Mouse (Mus musculus): ENCODE data around the gene Cacna2d1. TPM values are rescaled to one million over a fixed set of nuclear protein-coding genes. Genes with fewer than 3 reads are reported as not detected.

Cacna2d1 gene
- polyA plus RNA-seq, 2 experiments = 25.0 to 26.0 TPM

DNA sequence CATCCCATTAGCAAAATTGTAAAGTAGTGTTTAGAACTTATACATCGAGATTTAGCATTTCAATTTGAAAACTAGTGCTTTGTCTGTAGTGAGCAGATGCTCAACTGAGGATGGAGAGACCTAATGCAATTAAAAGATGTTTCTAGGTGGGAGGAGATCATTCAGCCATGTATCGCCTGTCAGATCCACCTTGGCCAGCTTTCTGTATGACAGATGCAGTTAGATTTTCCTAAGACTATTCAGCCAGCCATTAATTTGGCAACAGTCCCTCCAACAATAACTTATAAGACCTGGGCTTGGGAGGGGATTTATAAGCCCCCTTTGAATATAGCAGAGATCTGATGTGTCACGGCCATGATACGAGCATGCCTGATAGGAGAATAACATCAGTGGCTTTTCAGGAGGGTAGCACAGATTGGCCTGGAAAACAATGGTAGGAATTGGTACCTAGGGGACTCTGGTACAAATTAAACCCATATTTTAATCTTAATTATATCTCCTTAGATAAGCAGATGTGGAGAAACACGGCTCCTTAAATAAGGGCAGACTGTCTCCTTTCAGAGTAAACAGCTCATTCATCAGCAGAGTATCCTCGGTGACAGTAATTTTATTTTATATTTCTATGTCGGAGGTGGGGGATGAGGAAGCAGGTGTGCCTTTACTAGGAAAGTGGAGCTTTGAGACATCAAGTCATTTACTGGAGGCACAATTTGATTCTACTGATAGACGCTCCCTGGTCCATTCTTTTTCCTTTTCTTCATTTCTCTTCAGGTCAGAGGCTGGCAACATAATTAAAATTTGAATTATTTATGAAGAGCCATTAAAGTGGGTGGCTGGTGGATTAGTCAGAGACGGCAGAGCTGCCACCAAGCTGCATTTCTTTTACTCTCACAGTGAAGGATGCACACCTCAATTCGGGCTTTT is 152.8 kb downstream of the Cacna2d1 start:
- H3K9ac ChIP-seq (ENCODE audit: low read depth, low read length, severe bottlenecking) = no peak overlapping the region
- no peak for ATAC-seq (ENCODE audit: low FRiP score, low read depth)
- H3K36me3 ChIP-seq (ENCODE audit: control insufficient read depth, insufficient read depth, low read length) = no peaks in the 10 kb centered on the region
- no peak overlapping the region for H3K4me2 ChIP-seq (replicated peaks; ENCODE audit: low read depth, low read length, severe bottlenecking)
- H3K4me1 ChIP-seq (ENCODE audit: control insufficient read depth, insufficient read depth, low read length) = peaks cover 6% of the 10 kb centered on the region; the same call in 1 of the 2 replicates
- H3K4me3 ChIP-seq (replicated peaks; ENCODE audit: low read length) = no peak overlapping the region
- no peak for DNase-seq (ENCODE audit: low spot score)
- H3K27me3 ChIP-seq (ENCODE audit: control insufficient read depth, insufficient read depth, low read length) = no peaks in the 10 kb centered on the region
- TF ChIP-seq POLR2A (IDR thresholded peaks at IDR 0.05; ENCODE audit: borderline replicate concordance, extremely low read depth, insufficient read depth, insufficient read length) = no peak
- no peak overlapping the region for H3K27ac ChIP-seq (replicated peaks; ENCODE audit: low read depth, low read length)
- H3K9me3 ChIP-seq (ENCODE audit: control insufficient read depth, low read length) = no peaks in the 10 kb centered on the region
- WGBS = 71% methylated on average over 10 of the region's 10 CpGs

DNA sequence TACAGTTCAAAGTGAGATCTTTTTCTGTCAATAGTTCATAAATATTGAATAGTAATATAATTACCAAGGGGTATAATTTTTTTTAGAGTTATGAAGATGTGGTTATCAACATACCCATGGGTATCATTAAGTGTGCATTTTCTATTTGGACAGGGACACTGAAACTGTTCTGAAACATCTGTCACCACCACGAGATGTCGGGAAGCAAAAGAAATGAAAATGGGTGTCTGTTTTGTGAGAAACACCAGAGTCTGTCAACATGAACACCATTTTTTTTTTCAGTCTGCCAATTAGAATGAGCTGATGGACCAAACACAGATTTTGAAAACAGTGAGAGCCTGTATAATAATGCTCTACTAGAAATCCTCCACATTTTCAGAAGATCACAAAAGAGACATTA is 153.5 kb downstream of the Cacna2d1 start:
- no peak for ATAC-seq (ENCODE audit: low FRiP score, low read depth)
- H3K27me3 ChIP-seq (ENCODE audit: control insufficient read depth, insufficient read depth, low read length) = no peaks in the 10 kb centered on the region
- TF ChIP-seq POLR2A (IDR thresholded peaks at IDR 0.05; ENCODE audit: borderline replicate concordance, extremely low read depth, insufficient read depth, insufficient read length) = no peak
- WGBS = 81% methylated on average over 2 of the region's 2 CpGs
- DNase-seq (ENCODE audit: low spot score) = no peak
- H3K4me2 ChIP-seq (replicated peaks; ENCODE audit: low read depth, low read length, severe bottlenecking) = no peak overlapping the region
- no peak overlapping the region for H3K9ac ChIP-seq (ENCODE audit: low read depth, low read length, severe bottlenecking)
- H3K9me3 ChIP-seq (ENCODE audit: control insufficient read depth, low read length) = no peaks in the 10 kb centered on the region
- no peak overlapping the region for H3K27ac ChIP-seq (replicated peaks; ENCODE audit: low read depth, low read length)
- no peaks in the 10 kb centered on the region for H3K36me3 ChIP-seq (ENCODE audit: control insufficient read depth, insufficient read depth, low read length)
- H3K4me3 ChIP-seq (replicated peaks; ENCODE audit: low read length) = no peak overlapping the region
- H3K4me1 ChIP-seq (ENCODE audit: control insufficient read depth, insufficient read depth, low read length) = peaks cover 6% of the 10 kb centered on the region; the same call in 1 of the 2 replicates

DNA sequence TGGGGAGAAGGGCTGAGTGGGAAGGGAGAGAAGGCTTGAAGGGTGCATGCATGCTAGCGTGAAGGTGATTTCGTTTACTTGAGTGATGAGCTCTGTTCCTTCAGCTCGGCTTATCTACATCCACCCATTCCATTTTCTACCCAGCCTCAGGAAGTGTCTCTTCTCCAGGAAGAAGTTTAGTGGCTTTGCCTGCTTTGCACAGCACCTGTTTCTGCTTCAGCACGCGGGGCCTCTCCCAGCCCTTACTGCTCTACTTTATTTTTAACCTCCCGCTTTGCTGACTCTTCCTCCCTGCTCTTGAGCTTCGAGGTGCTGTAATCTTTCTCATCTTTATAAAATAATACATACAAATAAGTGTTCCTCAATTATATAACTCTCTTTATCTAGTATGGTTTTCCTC is 158.0 kb downstream of the Cacna2d1 start:
- TF ChIP-seq POLR2A (IDR thresholded peaks at IDR 0.05; ENCODE audit: borderline replicate concordance, extremely low read depth, insufficient read depth, insufficient read length) = no peak
- 70% methylated on average over 7 of the region's 7 CpGs for WGBS
- Histone ChIP-seq H3K27ac (replicated peaks; ENCODE audit: low read depth, low read length) (no peak overlapping the region), H3K36me3 (ENCODE audit: control insufficient read depth, insufficient read depth, low read length) (no peaks in the 10 kb centered on the region), H3K9ac (ENCODE audit: low read depth, low read length, severe bottlenecking) (no peak overlapping the region), H3K27me3 (ENCODE audit: control insufficient read depth, insufficient read depth, low read length) (no peaks in the 10 kb centered on the region), H3K4me3 (replicated peaks; ENCODE audit: low read length) (no peak overlapping the region), H3K4me1 (ENCODE audit: control insufficient read depth, insufficient read depth, low read length) (no peaks in the 10 kb centered on the region), H3K4me2 (replicated peaks; ENCODE audit: low read depth, low read length, severe bottlenecking) (no peak overlapping the region), H3K9me3 (ENCODE audit: control insufficient read depth, low read length) (no peaks in the 10 kb centered on the region)
- no peak for DNase-seq (ENCODE audit: low spot score)
- ATAC-seq (ENCODE audit: low FRiP score, low read depth) = no peak

DNA sequence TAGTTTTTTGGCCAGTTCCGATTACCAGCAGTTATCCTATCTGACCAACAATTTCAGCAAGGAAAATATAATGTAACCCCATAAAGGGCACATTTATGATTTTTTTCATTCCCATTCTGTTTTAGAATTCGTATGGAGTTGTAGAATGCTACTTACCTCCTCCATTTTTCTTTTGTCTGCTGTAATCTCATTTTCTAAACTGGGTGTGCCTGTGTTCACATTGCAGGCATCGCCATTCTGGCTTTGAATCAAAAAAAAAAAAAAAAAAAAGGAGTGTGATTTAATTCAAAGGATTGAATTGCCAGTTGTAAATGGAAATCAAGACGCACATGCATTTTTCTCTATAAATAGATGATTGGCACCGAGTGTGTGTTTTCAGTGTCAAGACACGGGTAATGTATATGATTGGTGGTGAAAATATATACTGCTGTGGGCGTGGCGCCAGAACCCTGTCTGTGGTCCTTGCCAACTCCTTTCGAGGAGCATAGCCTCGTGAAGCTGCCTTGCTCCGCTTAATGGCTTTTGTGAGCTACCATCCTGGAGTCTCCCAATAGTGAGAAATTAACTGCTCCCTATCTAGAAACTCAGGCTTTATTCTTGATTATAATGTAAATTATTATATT is 158.7 kb downstream of the Cacna2d1 start:
- Histone ChIP-seq H3K4me3 (replicated peaks; ENCODE audit: low read length) (no peak overlapping the region), H3K9ac (ENCODE audit: low read depth, low read length, severe bottlenecking) (no peak overlapping the region), H3K36me3 (ENCODE audit: control insufficient read depth, insufficient read depth, low read length) (no peaks in the 10 kb centered on the region), H3K27me3 (ENCODE audit: control insufficient read depth, insufficient read depth, low read length) (no peaks in the 10 kb centered on the region), H3K4me1 (ENCODE audit: control insufficient read depth, insufficient read depth, low read length) (no peaks in the 10 kb centered on the region), H3K27ac (replicated peaks; ENCODE audit: low read depth, low read length) (no peak overlapping the region), H3K4me2 (replicated peaks; ENCODE audit: low read depth, low read length, severe bottlenecking) (no peak overlapping the region), H3K9me3 (ENCODE audit: control insufficient read depth, low read length) (no peaks in the 10 kb centered on the region)
- DNase-seq (ENCODE audit: low spot score) (peak; percentile 65), ATAC-seq (ENCODE audit: low FRiP score, low read depth) (peak; percentile 47; the same call in 1 of the 2 replicates)
- WGBS = 60% methylated on average over 11 of the region's 11 CpGs
- no peak for TF ChIP-seq POLR2A (IDR thresholded peaks at IDR 0.05; ENCODE audit: borderline replicate concordance, extremely low read depth, insufficient read depth, insufficient read length)

DNA sequence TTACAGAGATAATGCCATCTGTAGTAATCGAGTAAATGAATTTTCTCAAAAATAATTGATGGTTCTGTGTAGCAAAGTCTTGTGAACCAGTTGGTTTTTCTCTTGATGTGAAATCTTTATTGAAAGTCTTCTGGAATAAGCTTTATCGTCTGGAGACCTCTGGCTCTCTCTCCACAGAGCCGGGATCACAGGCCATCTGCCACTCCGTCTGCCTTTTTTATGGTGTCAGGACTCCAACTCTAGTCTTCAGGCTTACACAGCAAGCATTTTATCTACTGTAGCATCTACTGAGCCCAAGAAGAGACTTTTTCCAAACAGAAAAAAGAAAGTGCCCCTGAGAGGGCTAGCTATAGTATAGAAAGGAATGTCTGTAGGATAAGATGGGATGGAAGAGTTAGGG is 160.9 kb downstream of the Cacna2d1 start:
- no peak for DNase-seq (ENCODE audit: low spot score)
- H3K4me1 ChIP-seq (ENCODE audit: control insufficient read depth, insufficient read depth, low read length) = no peaks in the 10 kb centered on the region
- TF ChIP-seq POLR2A (IDR thresholded peaks at IDR 0.05; ENCODE audit: borderline replicate concordance, extremely low read depth, insufficient read depth, insufficient read length) = no peak
- no peaks in the 10 kb centered on the region for H3K9me3 ChIP-seq (ENCODE audit: control insufficient read depth, low read length)
- no peak overlapping the region for H3K27ac ChIP-seq (replicated peaks; ENCODE audit: low read depth, low read length)
- H3K36me3 ChIP-seq (ENCODE audit: control insufficient read depth, insufficient read depth, low read length) = no peaks in the 10 kb centered on the region
- no peak overlapping the region for H3K4me2 ChIP-seq (replicated peaks; ENCODE audit: low read depth, low read length, severe bottlenecking)
- no peaks in the 10 kb centered on the region for H3K27me3 ChIP-seq (ENCODE audit: control insufficient read depth, insufficient read depth, low read length)
- H3K4me3 ChIP-seq (replicated peaks; ENCODE audit: low read length) = no peak overlapping the region
- ATAC-seq (ENCODE audit: low FRiP score, low read depth) = no peak
- H3K9ac ChIP-seq (ENCODE audit: low read depth, low read length, severe bottlenecking) = no peak overlapping the region
- 58% methylated on average over 4 of the region's 4 CpGs for WGBS

All from limb, embryonic 14.5 days (tissue).